Mouse (Mus musculus): ENCODE measurements around the gene Hdac11. TPM values are rescaled to one million over a fixed set of nuclear protein-coding genes. Genes with fewer than 3 reads are reported as not detected.
A peak's percentile ranks its signal among the peaks of the same experiment; 100 is the strongest.
"Not testable (repeated sequence)": the region's sequence is repeated elsewhere in the genome, so short reads cannot be mapped to it uniquely, and the experiment has no call there.

Gene Hdac11
- polyA plus RNA-seq, 1 experiment from 2014 or later, result 15.6 TPM

GRCm38 (mm10) chr6:91209780-91210179 is 53.3 kb downstream of the Hdac11 start:
- Histone ChIP-seq H3K4me2 (no peak overlapping the region), H3K36me3 (no peaks in the 10 kb centered on the region), H3K9ac (no peak overlapping the region; the same call in 1 of the 2 replicates), H3K4me1 (peaks cover 69% of the 10 kb centered on the region), H3K9me3 (no peaks in the 10 kb centered on the region), H3K27me3 (no peaks in the 10 kb centered on the region), H3K27ac (peak overlapping the region; percentile 79), H3K4me3 (no peak overlapping the region)
- ATAC-seq (ENCODE audit: insufficient number of reproducible peaks, insufficient read depth, low FRiP score, low TSS enrichment, low read depth), result peak; percentile 21; the same call in 1 of the 2 replicates
- 5% methylated on average over 2 of the region's 2 CpGs for WGBS

- Histone ChIP-seq H3K27ac (peak overlapping the region; percentile 79), H3K4me1 (peaks cover 69% of the 10 kb centered on the region), H3K9me3 (no peaks in the 10 kb centered on the region), H3K27me3 (no peaks in the 10 kb centered on the region), H3K9ac (no peak overlapping the region), H3K36me3 (0 out of 2 replicates have a peak, but pooled peaks cover 3% of the 10 kb centered on the region), H3K4me2 (no peak overlapping the region), H3K4me3 (no peak overlapping the region)
- no peak for ATAC-seq (ENCODE audit: insufficient number of reproducible peaks, insufficient read depth, low FRiP score, low TSS enrichment, low read depth)
- whole genome bisulfite sequencing, result 67% methylated on average over 3 of the region's 3 CpGs
Observed at GRCm38 (mm10) chr6:91210852-91211251, 54.4 kb downstream of the Hdac11 start.

- H3K9me3 ChIP-seq; H3K27me3 ChIP-seq; ATAC-seq (ENCODE audit: insufficient number of reproducible peaks, insufficient read depth, low FRiP score, low TSS enrichment, low read depth); H3K36me3 ChIP-seq: not testable (repeated sequence)
- peaks cover 80% of the 10 kb centered on the region for H3K4me1 ChIP-seq
- H3K4me3 ChIP-seq, result peak within 1 kb of the TSS; percentile 65
- H3K9ac ChIP-seq, result peak within 1 kb of the TSS; percentile 81
- H3K4me2 ChIP-seq, result peak within 1 kb of the TSS; percentile 87
- H3K27ac ChIP-seq, result peak within 1 kb of the TSS; percentile 84
Observed at GRCm38 (mm10) chr6:91212155-91212554, 55.7 kb downstream of the Hdac11 start, which contains the start of gene Fbln2. TSS of gene Fbln2 (plus strand) at chr6:91212455.

GRCm38 (mm10) chr6:91212571-91212970 is 56.1 kb downstream of the Hdac11 start:
- peaks cover 10% of the 10 kb centered on the region for H3K36me3 ChIP-seq
- ATAC-seq (ENCODE audit: insufficient number of reproducible peaks, insufficient read depth, low FRiP score, low TSS enrichment, low read depth), result peak; percentile 81
- no peaks in the 10 kb centered on the region for H3K9me3 ChIP-seq
- H3K27ac ChIP-seq, result peak overlapping the region; percentile 84
- H3K4me1 ChIP-seq, result peaks cover 84% of the 10 kb centered on the region
- H3K9ac ChIP-seq, result peak overlapping the region; percentile 81
- H3K4me2 ChIP-seq, result peak overlapping the region; percentile 87
- no peaks in the 10 kb centered on the region for H3K27me3 ChIP-seq
- H3K4me3 ChIP-seq, result peak overlapping the region; percentile 65
- WGBS, result 1% methylated on average over 29 of the region's 29 CpGs

- ATAC-seq (ENCODE audit: insufficient number of reproducible peaks, insufficient read depth, low FRiP score, low TSS enrichment, low read depth), result no peak
- H3K27me3 ChIP-seq, result no peaks in the 10 kb centered on the region
- 37% methylated on average over 21 of the region's 21 CpGs for WGBS
- H3K9me3 ChIP-seq, result no peaks in the 10 kb centered on the region
- H3K27ac ChIP-seq, result peak overlapping the region; percentile 84
- peak overlapping the region; percentile 81 for H3K9ac ChIP-seq
- peaks cover 87% of the 10 kb centered on the region for H3K4me1 ChIP-seq
- H3K36me3 ChIP-seq, result peaks cover 14% of the 10 kb centered on the region
- peak overlapping the region; percentile 65 for H3K4me3 ChIP-seq
- peak overlapping the region; percentile 87 for H3K4me2 ChIP-seq
Observed at GRCm38 (mm10) chr6:91213287-91214218, 57.1 kb downstream of the Hdac11 start.

GRCm38 (mm10) chr6:91215454-91215853 is 59.0 kb downstream of the Hdac11 start:
- Histone ChIP-seq H3K4me2 (peak overlapping the region; percentile 87), H3K36me3 (peaks cover 19% of the 10 kb centered on the region), H3K27me3 (no peaks in the 10 kb centered on the region), H3K27ac (peak overlapping the region; percentile 5; the same call in 1 of the 2 replicates), H3K9me3 (no peaks in the 10 kb centered on the region), H3K4me1 (peaks cover 87% of the 10 kb centered on the region), H3K9ac (peak overlapping the region; percentile 54; the same call in 1 of the 2 replicates), H3K4me3 (peak overlapping the region; percentile 65)
- WGBS, result 26% methylated on average over 1 of the region's 1 CpGs
- ATAC-seq (ENCODE audit: insufficient number of reproducible peaks, insufficient read depth, low FRiP score, low TSS enrichment, low read depth), result no peak

GRCm38 (mm10) chr6:91218445-91218844 is 62.0 kb downstream of the Hdac11 start:
- H3K27me3 ChIP-seq, result no peaks in the 10 kb centered on the region
- no peak overlapping the region for H3K27ac ChIP-seq
- no peaks in the 10 kb centered on the region for H3K9me3 ChIP-seq
- ATAC-seq (ENCODE audit: insufficient number of reproducible peaks, insufficient read depth, low FRiP score, low TSS enrichment, low read depth), result no peak
- H3K4me2 ChIP-seq, result no peak overlapping the region
- H3K4me3 ChIP-seq, result no peak overlapping the region
- no peak overlapping the region for H3K9ac ChIP-seq
- H3K36me3 ChIP-seq, result peaks cover 31% of the 10 kb centered on the region
- 71% methylated on average over 9 of the region's 9 CpGs for WGBS
- peaks cover 90% of the 10 kb centered on the region for H3K4me1 ChIP-seq

- H3K27me3 ChIP-seq, result no peaks in the 10 kb centered on the region
- no peak overlapping the region for H3K4me3 ChIP-seq
- 76% methylated on average over 3 of the region's 3 CpGs for WGBS
- H3K4me1 ChIP-seq, result peaks cover 88% of the 10 kb centered on the region
- H3K9me3 ChIP-seq, result no peaks in the 10 kb centered on the region
- H3K9ac ChIP-seq, result no peak overlapping the region
- H3K27ac ChIP-seq, result no peak overlapping the region
- H3K4me2 ChIP-seq, result no peak overlapping the region
- peaks cover 32% of the 10 kb centered on the region for H3K36me3 ChIP-seq
- ATAC-seq (ENCODE audit: insufficient number of reproducible peaks, insufficient read depth, low FRiP score, low TSS enrichment, low read depth), result no peak
Observed at GRCm38 (mm10) chr6:91218871-91219270, 62.4 kb downstream of the Hdac11 start.

GRCm38 (mm10) chr6:91220062-91220461 is 63.6 kb downstream of the Hdac11 start:
- H3K27ac ChIP-seq, result peak overlapping the region; percentile 80

GRCm38 (mm10) chr6:91221094-91221493 is 64.6 kb downstream of the Hdac11 start:
- WGBS, result 4% methylated on average over 3 of the region's 3 CpGs
- peaks cover 85% of the 10 kb centered on the region for H3K4me1 ChIP-seq
- peak overlapping the region; percentile 80 for H3K27ac ChIP-seq
- peaks cover 29% of the 10 kb centered on the region for H3K36me3 ChIP-seq
- H3K27me3 ChIP-seq, result no peaks in the 10 kb centered on the region
- no peaks in the 10 kb centered on the region for H3K9me3 ChIP-seq
- no peak for ATAC-seq (ENCODE audit: insufficient number of reproducible peaks, insufficient read depth, low FRiP score, low TSS enrichment, low read depth)
- H3K4me3 ChIP-seq, result no peak overlapping the region
- no peak overlapping the region for H3K9ac ChIP-seq
- peak overlapping the region; percentile 18; the same call in 1 of the 2 replicates for H3K4me2 ChIP-seq

More at GRCm38 (mm10) chr6:91220062-91220461, 63.6 kb downstream of the Hdac11 start:
- H3K9ac ChIP-seq, result no peak overlapping the region
- peaks cover 87% of the 10 kb centered on the region for H3K4me1 ChIP-seq
- ATAC-seq (ENCODE audit: insufficient number of reproducible peaks, insufficient read depth, low FRiP score, low TSS enrichment, low read depth), result no peak
- no peaks in the 10 kb centered on the region for H3K9me3 ChIP-seq
- H3K36me3 ChIP-seq, result peaks cover 32% of the 10 kb centered on the region
- no peak overlapping the region for H3K4me3 ChIP-seq
- peak overlapping the region; percentile 27 for H3K4me2 ChIP-seq
- H3K27me3 ChIP-seq, result no peaks in the 10 kb centered on the region

- no peak overlapping the region for H3K9ac ChIP-seq
- 75% methylated on average over 10 of the region's 10 CpGs for WGBS
- no peak overlapping the region for H3K4me3 ChIP-seq
- H3K4me2 ChIP-seq, result no peak overlapping the region
- H3K9me3 ChIP-seq, result no peaks in the 10 kb centered on the region
- H3K36me3 ChIP-seq, result peaks cover 33% of the 10 kb centered on the region
- H3K4me1 ChIP-seq, result peaks cover 75% of the 10 kb centered on the region
- H3K27ac ChIP-seq, result no peak overlapping the region
- no peaks in the 10 kb centered on the region for H3K27me3 ChIP-seq
- no peak for ATAC-seq (ENCODE audit: insufficient number of reproducible peaks, insufficient read depth, low FRiP score, low TSS enrichment, low read depth)
Observed at GRCm38 (mm10) chr6:91222694-91223346, 66.4 kb downstream of the Hdac11 start.
